Mouse (Mus musculus) CH12.LX (cell line): ENCODE measurements around the gene Arl8b.

Experiments used
- BHLHE40 ChIP-seq: IDR thresholded peaks from 2 replicates; pipeline ENCODE4 v1.6.1; 2011; ENCODE audit warnings: mild to moderate bottlenecking, low read depth, low read length, improper control_type of control experiment
- CTCF ChIP-seq, 2 experiments: IDR thresholded peaks in 1 of 2; conservative IDR thresholded peaks in 1 of 2; 2 replicates each; pipeline ENCODE4 v1.5.1; 2011 to 2012; ENCODE audit warnings: low read depth in 2 of 2, low read length in 2 of 2, improper control_type of control experiment in 1 of 2, inconsistent platforms in 1 of 2, mild to moderate bottlenecking in 1 of 2, moderate library complexity in 1 of 2
- EP300 ChIP-seq: IDR thresholded peaks from 2 replicates; pipeline ENCODE4 v1.6.1; 2011; ENCODE audit warnings: low read length, improper control_type of control experiment
- ETS1 ChIP-seq: conservative IDR thresholded peaks from 2 replicates; pipeline ENCODE4 v1.6.1; 2012; ENCODE audit warnings: low read depth, mild to moderate bottlenecking, inconsistent platforms, low read length, improper control_type of control experiment, moderate library complexity
- HCFC1 ChIP-seq: IDR thresholded peaks from 2 replicates; pipeline ENCODE4 v1.6.1; 2012; ENCODE audit warnings: low read depth, mild to moderate bottlenecking, inconsistent platforms, low read length, improper control_type of control experiment
- JUND ChIP-seq: conservative IDR thresholded peaks from 2 replicates; pipeline ENCODE4 v1.6.1; 2011; ENCODE audit warnings: low read depth, low read length, improper control_type of control experiment
- MAX ChIP-seq: IDR thresholded peaks from 2 replicates; pipeline ENCODE4 v1.6.1; 2011; ENCODE audit warnings: low read length, improper control_type of control experiment
- POLR2A ChIP-seq: IDR thresholded peaks from 2 replicates; pipeline ENCODE4 v1.6.1; 2011; ENCODE audit warnings: low read depth, mild to moderate bottlenecking, improper control_type of control experiment, low read length
- TCF12 ChIP-seq: IDR thresholded peaks from 2 replicates; pipeline ENCODE4 v1.6.1; 2014; ENCODE audit warnings: low read depth, mild to moderate bottlenecking, inconsistent platforms, low read length, improper control_type of control experiment
- USF1 ChIP-seq: IDR thresholded peaks from 2 replicates; pipeline ENCODE4 v1.6.1; 2014; ENCODE audit warnings: low read depth, mild to moderate bottlenecking, inconsistent platforms, low read length, improper control_type of control experiment
- ZC3H11A ChIP-seq: IDR thresholded peaks from 2 replicates; pipeline ENCODE4 v1.6.1; 2012; ENCODE audit warnings: low read depth, mild to moderate bottlenecking, inconsistent platforms, low read length, improper control_type of control experiment

DNA sequence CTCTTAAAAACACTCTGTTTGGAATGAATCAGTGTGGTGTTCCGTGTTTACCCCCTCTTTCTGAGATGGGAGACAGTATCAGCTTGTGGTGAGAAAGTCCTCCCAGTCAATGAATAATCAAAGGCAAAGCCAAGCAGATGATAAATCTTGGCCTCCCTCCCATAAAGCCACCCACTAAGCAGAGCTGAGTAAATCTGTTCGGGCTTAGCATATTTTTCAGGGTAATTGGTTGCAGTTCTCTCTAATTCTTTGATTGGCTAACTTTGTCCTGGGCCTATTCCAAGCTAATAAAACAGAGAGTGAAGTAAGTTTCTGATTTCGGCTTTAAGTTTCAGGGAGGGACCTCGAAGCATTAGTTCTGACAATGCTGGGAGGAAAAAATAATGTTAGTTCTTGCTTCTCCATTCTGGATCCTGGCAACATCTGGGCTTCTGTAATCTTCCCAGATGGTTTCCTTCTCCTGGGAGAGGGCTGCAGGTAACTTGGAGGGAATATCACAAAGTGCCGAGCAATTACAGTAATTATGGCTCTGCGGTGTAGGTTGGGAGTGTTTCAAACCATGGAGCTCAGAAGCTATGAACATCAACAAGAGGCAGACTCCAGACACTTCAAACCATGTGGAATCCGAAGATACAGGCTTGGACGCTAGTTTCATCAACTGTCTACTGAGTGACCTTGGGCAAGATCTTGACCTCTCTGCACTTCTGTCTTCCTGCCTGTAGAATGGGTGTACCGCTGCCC is 44.3 kb upstream of the Arl8b start:
- TF ChIP-seq CTCF (conservative IDR thresholded peaks at IDR 0.05 in 1 of 2, IDR thresholded peaks at IDR 0.05 in 1 of 2; ENCODE audit: low read depth in 2 of 2, low read length in 2 of 2): no peak
- TF ChIP-seq EP300: no peak
- TF ChIP-seq ZC3H11A: no peak
- no peak for TF ChIP-seq MAX
- no peak for TF ChIP-seq BHLHE40
- TF ChIP-seq POLR2A: no peak
- no peak for TF ChIP-seq HCFC1
- TF ChIP-seq USF1: no peak
- TF ChIP-seq TCF12: no peak
- no peak for TF ChIP-seq ETS1
- no peak for TF ChIP-seq JUND
